Mouse (Mus musculus): Measurements from ENCODE around the gene Hap1.

DNA sequence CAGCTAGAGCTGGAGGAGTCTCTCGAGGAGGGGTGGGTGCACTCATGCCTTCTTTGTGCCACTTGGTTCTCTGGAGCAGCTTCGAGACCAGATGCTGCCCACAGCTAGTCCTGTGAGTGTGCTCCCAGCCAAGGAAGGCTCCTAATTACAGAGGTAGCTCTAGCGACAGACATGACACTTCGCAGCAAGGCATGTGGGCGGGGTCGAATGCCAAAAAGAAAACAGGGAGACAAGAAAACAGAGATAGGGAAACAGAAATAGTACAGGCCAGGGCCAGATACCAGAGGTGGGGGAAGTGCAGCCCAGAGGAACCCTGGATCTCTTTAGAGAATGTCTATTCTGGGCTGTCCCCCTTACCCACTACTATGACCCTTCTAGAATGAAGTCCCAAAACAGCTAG, 46.3 kb upstream of the Hap1 start:
- no peak for TF ChIP-seq POLR2A (IDR thresholded peaks at IDR 0.05; ENCODE audit: extremely low read depth, insufficient read depth, low read length)
- no peak for TF ChIP-seq CTCF (IDR thresholded peaks at IDR 0.05; ENCODE audit: extremely low read depth, insufficient read depth, low read length)

Data from cortical plate, adult 2 months (tissue).